Mouse (Mus musculus) mouse trophoblast stem cell (cell line): ENCODE results near the gene Mpzl2.
"Not testable (repeated sequence)": the region's sequence is repeated elsewhere in the genome, so short reads cannot be mapped to it uniquely, and the experiment has no call there.

Experiments
- in situ Hi-C, 2 experiments: fragments of 300-500 bp; cut with MseI, MboI; formaldehyde crosslinking; loops; 2 replicates in 1 of 2; 3 replicates in 1 of 2; pipeline ENCODE4 v1.15.1; 2025

Gene Mpzl2

DNA sequence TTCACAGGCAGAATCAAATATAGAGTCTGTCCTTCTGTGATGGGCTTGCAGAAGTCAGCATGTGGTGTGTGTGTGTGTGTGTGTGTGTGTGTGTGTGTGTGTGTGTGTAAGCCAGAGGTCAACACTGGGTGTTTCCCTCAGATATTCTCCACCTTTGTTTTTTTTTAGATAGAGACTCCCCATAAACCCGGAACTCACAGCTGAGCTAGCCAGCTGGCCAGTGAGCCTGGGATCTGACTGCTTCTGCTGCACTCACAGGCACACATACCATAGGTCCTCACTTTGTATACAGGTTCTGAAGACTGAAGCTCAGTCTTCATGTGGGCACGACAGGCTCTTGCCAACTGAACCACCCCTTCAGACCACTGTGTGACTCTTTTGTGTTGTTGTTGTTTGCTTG, 7.3 kb upstream of the Mpzl2 start:
- in situ Hi-C loops, result no loop called here

DNA sequence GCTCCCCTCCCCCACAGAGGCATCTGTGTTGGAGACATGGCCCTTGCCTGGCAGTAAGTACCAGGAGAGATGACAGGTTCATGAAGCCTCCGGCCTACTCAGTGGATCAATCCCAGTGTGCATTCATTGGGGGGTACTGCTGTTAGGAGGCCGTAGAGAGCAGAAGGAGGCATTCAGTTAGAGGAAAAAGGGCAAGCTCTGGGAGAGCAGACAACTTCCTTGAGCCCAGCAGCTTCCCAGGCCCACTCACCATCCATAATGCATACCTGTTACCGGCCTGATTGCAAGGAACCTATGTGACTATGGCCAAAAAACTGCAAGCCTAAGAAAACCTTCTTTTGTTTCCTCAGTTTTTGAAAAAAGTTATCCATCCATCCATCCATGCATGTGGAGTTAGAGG, 5.1 kb upstream of the Mpzl2 start:
- in situ Hi-C loops, result no loop called here

DNA sequence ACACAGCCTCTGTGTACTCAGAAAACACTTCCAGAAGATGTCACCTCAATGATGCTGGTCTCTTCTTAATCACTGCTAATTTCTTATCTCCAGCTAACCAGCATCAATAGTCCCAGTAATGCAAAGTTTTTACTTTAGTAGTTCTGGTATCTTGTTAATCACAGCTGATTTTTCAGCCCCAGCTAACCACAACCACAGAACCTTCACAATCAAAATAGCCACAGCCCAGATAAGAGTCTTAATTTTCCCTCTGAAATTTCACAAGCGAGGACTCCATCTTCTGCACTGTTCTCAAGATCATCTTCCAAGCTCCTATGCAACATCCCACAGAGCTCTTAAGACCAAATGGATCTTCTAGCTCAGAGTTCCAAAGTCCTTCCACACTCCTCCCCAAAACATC, 1.8 kb upstream of the Mpzl2 start:
- in situ Hi-C loops, result not testable (repeated sequence)

DNA sequence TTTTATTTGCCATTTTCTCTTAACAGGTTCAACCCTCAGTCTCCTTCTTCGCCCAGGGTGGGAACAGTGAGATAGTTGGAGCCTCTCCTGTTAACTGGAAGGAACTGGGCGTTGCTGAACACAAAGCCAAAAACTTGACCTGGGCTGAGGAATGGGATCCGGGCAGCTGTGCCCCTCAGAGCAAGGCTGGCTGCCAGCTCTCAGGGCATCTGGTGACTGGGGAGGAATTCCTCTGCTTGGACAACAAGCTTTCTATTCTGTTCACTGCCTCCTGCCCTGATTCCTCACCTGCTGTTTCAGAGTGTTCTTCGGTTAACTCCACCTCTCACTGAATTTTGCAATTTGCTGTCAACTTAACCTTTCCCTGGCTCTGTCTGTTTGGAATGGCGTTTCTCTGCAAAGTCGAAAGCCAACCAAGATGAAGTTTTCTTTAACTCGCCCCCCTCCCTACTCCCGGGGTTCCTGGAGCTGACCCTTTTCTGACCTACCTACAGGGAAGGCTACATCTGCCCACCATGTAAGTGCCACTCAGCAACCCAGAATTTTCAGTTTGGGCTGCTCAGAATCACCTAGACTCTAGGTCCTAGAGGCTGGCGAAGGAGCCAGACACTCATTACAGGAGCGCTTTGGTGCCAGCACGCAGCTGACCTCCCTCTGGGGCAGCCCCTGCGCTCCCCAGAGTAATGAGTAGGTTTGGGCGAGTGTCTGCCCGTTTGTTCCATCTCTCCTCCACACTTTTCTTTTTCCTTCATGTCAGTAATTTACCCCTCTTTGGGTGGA, 657 bp downstream of the Mpzl2 start:
- in situ Hi-C loops, result no loop called here

DNA sequence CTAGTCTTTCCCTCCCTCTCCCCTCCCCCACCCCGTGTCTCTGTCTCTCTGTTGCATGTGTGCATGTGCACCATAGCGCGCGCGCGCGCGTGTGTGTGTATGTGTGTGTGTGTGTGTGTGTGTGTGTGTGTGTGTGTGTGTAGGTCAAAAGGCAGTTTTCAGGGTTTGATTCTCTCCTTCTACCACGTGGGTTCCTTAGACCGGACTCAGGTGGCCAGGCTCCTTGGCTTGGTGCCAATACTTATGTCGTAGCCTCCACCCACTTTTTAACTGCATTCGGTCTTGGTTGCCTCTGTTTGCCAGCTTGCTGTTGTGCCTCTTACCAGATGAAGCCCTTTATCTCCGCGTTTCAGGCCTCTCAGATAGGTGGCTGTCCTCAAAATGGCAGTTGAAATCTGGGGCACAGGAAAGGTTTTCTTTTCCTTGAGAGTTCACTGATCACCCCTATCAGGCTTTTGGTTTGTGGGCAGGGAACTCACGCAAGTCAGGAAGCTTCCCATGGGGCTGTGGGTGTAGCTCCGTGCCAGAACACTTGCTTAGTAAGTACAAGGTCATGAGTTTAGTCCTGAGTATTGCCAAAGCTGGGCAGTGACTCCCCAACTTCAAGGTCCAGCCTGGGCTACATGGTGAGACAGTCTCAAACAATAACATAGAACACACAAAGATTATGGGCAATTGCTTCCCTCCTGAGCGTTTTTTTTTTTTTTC, 1.7 kb downstream of the Mpzl2 start:
- in situ Hi-C loops, result no loop called here

DNA sequence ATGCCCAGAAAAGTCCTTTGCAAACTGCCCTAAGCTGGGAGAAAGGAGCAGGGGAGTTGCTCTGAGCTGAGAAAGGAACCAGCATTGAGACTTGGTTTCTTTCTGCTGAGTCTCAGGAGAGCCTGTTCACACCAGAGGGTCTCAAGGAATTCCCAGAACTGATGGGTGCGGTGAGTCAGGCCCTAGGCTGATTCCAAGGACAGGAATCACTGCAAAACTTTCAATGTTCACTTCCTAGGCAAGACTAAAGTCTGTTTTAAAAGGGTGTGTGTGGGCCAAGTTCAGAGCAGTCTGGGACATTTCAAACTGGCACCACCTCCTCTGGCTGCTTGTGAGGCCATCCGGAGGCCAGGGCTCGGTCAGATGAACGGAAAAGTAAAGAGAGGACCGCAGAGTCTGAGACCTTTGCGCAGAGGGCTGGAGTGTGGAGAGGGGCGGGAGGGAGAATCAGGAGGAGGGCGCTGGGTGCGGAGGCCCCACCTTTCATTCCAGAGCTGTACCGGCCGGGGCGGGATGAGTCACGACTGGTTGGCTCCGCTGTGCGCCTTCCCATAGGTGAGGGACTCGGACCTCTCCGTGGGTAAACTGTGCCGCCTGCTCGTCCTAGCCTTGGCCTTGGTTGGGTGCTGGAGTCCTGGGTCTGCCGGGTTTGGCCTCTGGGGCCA, 2.6 kb downstream of the Mpzl2 start:
- in situ Hi-C loops, result no loop called here

DNA sequence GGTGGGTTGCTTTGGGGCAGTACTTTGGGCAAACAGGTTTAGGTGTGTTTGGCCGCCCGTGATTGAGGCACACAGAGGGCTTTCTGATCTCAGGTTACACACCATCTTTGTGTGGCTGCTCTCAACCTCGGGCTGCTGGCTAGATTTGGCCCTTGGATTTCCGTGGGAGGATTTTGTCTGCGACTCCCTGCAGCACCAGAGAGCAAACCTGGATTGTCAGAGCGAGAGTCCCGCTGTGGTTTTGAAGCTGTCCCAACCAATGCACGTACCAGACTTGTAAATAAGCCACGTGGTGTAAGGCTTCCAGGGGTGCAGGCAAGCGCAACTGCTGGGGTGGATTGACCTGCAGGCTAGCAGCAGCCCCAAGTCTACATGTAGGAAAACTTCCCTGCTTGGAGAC, 3.3 kb downstream of the Mpzl2 start:
- in situ Hi-C loops, result no loop called here

DNA sequence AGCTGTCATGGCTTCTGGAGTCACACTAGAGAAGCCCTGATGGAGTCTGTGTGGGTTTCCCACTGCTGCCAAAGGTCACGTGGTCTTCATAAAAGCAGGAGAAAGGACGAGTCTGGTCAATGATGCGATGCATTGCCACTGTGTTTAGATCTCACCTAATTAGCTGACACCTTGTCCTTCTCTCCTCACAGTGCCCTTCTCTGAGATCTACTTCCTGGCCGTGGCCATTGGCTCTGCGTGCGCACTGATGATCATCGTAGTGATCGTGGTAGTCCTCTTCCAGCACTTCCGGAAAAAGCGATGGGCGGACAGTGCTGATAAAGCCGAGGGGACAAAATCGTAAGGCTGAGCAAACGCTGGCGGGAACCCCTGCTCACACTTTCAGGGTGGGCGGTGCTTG, 7.4 kb downstream of the Mpzl2 start:
- in situ Hi-C loops, result no loop called here

DNA sequence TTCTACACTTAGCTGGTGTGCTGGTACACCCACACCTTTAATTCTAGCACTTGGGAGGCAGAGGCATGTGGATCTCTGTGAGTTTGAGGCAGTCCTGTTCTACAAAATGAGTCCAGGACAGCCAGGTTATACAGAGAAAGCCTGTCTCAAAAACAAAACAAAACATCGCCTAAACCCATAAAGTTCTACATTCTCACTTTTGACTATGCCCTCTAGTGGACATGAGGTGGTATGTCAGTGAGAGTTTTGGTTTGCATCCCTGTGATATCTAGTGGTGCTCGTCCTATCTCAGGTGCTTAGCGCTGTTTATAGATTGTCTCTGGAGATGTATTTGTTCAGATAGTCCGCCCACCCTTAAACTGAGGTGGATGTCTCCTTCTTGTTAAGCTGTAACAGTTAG, 8.9 kb downstream of the Mpzl2 start:
- in situ Hi-C loops, result no loop called here

DNA sequence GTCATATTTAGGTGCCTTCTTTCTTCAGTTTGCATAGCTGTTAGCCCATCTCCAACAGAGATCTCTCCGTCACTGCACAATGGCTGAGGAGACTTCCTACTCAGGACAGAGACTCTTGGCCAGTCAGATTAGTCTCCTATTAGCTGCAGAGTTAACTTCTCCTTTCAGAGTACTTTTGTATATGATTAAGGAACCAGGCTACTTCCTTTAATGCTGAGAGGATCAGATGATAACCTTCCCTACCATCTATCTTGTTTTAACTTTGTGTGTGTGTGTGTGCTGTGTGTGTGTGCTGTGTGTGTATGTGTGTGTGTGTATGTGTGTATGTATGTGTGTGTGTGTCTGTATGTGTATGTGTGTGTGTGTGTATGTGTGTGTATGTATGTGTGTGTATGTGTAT, 10.1 kb downstream of the Mpzl2 start:
- in situ Hi-C loops, result no loop called here

DNA sequence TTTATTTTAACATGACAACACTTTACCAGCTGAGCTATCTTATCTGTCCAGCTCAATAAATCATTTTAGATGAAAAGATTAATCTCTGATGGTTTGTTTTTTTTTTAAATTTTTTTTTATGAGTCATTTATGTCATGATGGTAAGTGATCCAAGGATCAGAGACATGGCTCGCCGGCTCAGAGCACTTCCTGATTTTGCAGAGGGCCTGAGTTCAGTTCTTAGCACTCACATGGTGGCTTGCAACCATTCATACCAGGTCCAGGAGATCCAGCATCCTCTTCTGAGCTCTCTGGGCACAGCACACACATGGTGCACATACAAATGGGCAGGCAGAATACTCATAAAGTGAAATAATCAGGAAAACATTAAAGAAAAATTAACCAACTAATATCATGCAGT, 10.7 kb downstream of the Mpzl2 start:
- in situ Hi-C loops, result no loop called here

DNA sequence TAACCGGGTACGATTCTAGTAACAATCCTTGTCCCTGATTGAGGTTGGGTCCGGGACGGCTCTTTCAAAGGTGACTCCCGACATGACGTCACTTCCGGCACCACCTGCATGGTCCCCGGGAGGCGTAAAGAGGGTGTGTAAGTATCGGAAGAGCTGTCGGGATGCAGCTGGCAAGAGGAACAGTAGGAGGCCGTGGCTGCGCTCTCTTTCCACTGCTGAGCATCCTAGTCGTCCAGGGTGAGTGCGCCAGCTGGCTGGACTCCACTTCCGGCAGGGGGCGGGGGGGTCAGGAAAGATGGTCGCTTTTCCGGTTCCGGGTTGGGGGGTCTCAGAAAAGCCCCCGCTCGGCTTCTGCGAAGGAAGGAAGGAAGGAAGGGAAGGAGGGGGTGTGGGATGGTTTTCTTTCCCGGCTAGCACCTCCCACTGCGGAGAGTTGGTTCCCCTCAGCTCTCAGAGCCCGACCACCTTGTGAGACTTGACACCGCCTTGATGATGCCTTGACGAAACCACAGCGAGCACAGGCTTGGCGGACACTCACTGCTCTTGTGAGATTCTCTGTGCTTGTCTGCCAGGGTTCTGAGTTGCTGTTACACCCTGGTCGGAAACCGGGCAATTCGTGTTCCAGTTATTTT, 15.6 kb downstream of the Mpzl2 start, which contains the start of gene Mpzl3:
Mpzl3 (plus strand) TSS at position 105 of the 632 bp plus-strand sequence.
- in situ Hi-C loops, result no loop called here

DNA sequence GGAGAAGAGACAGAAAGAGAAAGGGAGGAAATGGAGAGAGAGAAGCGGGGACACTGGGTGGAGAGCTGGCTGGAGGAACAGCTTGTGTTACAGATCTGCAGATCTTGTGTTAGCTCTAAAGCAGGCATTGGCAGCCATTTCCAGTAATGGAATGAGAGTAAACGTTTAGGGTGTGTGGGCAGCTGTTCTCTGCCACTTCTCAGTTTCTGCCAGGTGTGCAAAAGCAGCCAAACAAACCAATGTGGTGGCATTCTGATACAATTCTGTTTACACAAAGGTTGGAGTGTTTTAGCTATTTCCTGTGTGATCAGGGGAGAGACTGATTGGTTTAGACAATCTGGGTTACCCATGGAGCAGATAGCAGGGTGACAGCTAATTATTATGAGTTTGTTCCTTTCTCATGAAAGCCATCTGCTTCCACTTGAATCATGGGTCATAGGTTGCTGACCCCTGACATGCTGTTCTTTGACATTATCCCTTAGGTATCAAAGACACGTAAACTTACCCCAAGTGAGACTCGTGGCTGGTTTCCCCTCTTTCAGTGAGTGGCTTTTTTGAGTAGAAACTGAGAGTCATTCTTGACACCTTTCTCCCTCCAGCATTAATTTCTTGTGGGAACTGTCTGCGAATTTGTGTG, 18.8 kb downstream of the Mpzl2 start:
- in situ Hi-C loops, result no loop called here

DNA sequence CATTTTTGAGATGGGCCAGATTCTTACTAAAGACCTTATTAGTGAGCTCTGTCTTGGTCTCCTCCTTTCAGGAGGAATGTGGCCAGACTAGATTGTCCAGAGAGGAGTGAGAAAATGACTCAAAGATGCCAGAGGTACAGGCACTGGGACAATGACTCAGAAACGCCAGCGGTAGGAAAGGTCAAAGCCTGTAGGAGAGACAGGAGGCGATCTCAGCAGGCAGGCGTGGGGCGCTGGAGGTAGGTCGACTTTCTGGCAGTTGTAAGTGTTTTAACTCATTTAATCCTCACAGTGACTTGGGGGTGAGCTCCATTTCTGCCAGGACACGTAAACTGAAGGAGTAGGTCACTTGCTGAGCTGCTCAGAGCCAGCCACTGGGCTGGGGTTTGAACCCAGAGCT, 20.6 kb downstream of the Mpzl2 start:
- in situ Hi-C loops, result no loop called here

DNA sequence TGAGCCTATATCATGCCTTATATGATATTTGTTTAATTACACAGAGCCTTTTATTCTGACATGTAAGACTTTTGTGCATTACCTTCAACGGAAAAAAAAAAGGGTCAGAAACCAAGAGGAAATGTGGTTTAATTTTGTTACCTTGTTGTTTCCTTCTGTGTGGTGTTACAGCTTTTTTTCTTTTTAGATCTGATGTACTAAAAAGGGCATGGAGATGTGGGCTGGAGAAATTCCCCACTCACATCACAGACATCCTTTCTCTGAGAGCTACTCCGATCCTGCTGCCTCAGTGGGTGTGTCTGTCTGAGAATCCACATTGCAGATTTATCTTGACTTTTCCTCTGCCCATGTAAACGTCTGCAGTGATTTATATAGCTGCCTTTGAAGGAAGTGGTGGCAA, 23.1 kb downstream of the Mpzl2 start:
- in situ Hi-C loops, result no loop called here

DNA sequence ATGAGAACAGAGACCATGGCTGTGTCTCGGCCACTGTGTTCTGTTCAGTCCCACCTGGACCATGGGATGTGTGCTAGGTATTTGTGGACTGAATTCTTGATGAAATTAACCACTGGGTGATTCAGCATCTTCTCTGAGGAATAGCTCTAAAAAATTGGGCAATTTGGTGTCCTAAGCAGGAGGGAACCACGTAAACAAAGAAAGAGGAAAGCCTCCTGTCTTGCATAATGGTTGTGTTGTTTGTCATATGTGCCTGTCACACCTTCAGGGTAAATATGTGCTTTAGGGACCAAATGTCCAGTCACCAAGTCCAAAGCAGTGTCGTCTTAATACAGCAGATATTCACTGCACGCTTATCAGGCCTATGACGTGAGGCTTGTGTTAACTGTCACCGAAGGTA, 24.8 kb downstream of the Mpzl2 start:
- in situ Hi-C loops, result no loop called here

DNA sequence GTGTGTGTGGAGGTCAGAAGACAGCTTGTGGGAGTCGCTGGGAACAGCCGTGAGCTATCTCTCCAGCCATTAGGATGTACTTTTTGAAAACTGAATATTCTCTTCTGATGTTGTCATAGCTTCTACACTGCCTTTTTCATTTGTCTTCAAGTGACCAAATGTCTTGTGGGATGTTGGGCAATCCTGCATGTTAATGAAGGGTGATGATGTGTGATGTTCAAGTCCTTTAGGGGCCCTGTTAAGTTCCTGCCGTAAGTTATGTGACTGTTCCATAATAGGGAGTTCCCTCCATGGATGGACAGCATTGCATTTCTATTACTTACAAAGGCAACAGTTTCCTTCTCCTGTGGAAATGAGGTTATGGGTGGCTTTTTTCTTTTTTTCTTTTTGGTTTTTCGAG, 27.1 kb downstream of the Mpzl2 start:
- in situ Hi-C loops, result no loop called here

DNA sequence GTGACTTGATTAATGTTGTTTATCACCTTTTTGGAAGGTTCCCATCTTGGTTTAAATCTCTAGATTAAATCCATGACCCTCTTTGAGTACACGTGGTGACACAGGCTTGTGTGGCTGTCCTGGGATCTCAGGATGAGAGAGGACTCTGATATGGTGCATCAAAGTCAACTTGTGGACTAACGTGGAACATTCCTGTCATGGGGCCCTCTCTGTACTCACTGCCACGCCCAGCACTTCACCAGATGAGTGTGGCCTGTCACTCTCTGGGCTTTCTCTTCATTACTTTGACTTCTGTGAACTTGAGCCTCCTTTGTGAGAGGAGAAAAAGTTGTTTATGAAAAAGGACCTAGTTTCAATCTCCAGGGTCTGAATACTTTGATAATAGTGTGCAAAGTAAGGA, 32.2 kb downstream of the Mpzl2 start:
- in situ Hi-C loops, result no loop called here

DNA sequence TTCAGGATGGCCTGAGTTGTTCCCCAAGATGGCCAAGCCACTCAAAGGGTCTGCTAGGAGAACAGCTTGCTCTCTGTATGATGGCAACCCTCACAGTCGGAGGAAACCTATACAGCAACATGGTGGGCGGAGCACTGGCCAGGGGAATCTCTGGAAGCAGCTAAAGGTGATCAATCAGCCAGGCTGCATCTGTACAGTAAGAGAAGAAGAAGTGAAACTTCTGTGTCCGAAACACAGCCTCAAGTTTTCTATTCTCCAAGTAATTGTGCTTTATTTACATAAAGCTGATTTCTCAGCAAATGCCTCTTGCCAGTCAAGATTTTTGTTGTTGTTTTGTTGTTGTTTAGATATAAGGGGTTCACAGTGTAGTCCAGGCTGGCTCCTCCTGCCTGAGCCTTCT, 38.3 kb downstream of the Mpzl2 start:
- in situ Hi-C loops, result no loop called here

DNA sequence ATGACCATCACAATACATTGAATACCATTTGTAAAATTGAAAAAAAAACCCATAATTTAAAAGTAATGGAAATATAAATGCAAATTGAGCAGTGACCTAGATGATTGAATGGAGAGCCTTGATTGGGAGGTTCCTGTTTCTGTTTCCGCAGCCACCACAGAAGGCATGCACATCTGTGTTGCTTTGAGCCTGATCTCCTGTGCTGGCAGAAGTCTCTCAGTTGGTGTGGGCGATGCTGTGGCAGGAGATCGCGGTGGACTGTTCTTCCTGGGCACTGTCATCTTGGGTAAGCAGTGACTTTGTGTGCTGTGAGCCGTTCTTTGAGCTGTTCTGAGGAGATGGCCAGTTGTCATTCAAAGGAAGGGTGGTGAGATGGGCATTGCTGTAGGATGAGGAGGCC, 39.4 kb downstream of the Mpzl2 start, which contains the start of gene Jaml:
Jaml (plus strand) TSS at position 173 of the 400 bp plus-strand sequence.
- in situ Hi-C loops, result no loop called here

DNA sequence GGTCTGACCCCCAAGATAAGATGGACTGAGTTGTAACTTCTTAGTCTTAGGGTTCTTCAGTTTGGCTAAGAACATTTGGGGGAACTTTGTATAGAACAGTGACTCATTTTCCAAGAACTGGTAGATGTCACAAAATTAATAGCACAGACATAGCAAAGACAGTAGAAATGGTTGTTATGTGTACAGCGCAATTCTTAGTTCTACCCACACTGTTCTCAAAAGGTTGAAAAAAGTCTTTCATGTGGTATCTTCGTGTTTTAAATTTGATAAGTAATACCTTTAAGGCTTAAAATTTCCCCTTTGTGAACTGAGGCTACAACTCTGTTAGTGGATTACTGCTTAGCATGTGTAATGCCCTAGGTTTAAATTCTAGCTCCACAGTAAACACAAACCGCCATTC, 43.5 kb downstream of the Mpzl2 start:
- in situ Hi-C loops, result no loop called here

DNA sequence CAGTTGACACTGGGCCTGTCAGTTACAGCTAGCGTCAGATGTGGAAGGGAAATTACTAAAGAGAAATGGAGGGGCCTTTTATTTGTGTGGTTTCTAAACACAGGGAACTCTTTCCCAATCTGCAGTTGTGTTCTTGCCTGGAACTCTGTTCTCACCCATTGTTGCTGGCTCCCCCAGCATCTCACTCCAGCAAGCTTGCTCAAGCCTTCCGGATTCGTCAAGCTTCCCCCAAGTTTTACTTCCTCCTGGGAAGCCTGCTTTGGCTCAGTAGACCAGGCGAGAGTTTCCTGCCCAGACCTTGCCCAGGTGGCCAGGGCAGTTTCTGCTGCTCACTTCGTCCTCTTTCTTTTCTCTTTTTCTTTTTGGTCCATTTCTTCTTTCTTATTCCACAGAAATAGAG, 45.0 kb downstream of the Mpzl2 start:
- in situ Hi-C loops, result no loop called here
